Mouse (Mus musculus): Measurements from ENCODE around the gene Aff3. TPM values are rescaled to one million over a fixed set of nuclear protein-coding genes. Genes with fewer than 3 reads are reported as not detected.

Aff3 gene
- total RNA-seq, 2 experiments from 2014 or later = 2.4 to 2.6 TPM

GRCm38 (mm10) chr1:38128919-38129436, 535.8 kb downstream of the Aff3 start:
- peak; percentile 39 for ATAC-seq (ENCODE audit: poor library complexity, severe bottlenecking)

Other genes with a start within 250 kb of the Aff3 start
- 0.11 TPM in 1 of 2 replicates, not detected in the other for gene Lonrf2, start 171.8 kb upstream of the Aff3 start, total RNA-seq (2015)
- 0.07 and 0.08 TPM in 2 replicates for gene Lonrf2, start 171.8 kb upstream of the Aff3 start, total RNA-seq (2017)
- gene Chst10, start 233.2 kb upstream of the Aff3 start, total RNA-seq (2015) = 0.54 and 0.59 TPM in 2 replicates
- gene Chst10, start 233.2 kb upstream of the Aff3 start, total RNA-seq (2017) = 0.26 and 0.37 TPM in 2 replicates

Data from megakaryocyte, adult 5-6 weeks (primary cell).